Mouse (Mus musculus): ENCODE measurements at regions not wholly inside any gene's neighbourhood (a gene's known extent, or its start where the extent isn't known, plus 50 kb on each side); places are given as distances from the start of the nearest gene placed in this dataset.
A peak's percentile ranks its signal among the peaks of the same experiment; 100 is the strongest.

GRCm38 (mm10) chr9:52254475-52254874 is 86.1 kb upstream of the Zc3h12c start:
- ATAC-seq (replicated peaks; ENCODE audit: low read depth, poor library complexity, severe bottlenecking): no peak

- ATAC-seq (replicated peaks; ENCODE audit: low read depth, poor library complexity, severe bottlenecking): no peak
Observed at GRCm38 (mm10) chr9:52251455-52251854, 83.1 kb upstream of the Zc3h12c start.

- ATAC-seq (replicated peaks; ENCODE audit: low read depth, poor library complexity, severe bottlenecking): no peak
Observed at GRCm38 (mm10) chr9:52246712-52247111, 78.3 kb upstream of the Zc3h12c start.

DNA sequence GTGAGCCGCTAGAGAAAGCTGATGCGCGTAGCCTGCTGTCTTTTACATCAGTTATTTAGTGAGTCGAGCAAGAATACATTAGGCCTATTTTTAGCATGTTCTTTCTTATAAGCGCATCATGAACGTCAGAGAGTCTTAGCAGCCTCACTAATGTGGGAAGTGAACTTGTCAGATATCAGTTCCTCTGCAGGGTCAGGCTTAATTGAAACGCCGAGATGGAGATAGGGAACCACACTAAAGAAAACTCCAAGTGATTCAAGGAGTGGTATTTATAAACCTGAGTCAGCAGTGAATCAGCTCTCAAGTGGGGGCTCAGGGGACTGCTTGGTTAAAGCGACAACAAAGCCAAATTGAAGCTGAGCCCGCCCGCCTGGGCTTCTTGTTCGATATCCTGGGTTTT is 75.7 kb upstream of the Zc3h12c start:
- peak; percentile 61 for ATAC-seq (replicated peaks; ENCODE audit: low read depth, poor library complexity, severe bottlenecking)

DNA sequence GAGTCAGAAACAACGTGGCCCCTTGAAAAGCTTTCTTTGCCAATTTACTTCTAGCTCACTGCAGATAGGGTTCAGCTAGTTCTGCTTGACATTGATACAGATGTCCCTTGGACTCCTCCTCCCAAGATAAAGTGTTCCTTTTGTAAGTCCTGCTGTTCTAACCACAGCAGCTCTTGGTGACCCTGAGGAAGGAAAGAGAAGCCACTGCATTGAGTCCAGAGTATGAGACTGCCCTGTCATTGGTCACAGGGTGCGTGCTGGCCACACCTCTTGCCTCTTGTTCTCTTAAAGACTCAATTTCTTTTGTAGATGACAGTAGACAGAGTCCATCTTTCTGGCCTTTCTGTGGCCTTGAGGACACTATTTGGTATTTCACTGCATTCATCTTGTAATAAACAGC is 74.7 kb upstream of the Zc3h12c start:
- peak; percentile 84 for ATAC-seq (replicated peaks; ENCODE audit: low read depth, poor library complexity, severe bottlenecking)

- no peak for ATAC-seq (replicated peaks; ENCODE audit: low read depth, poor library complexity, severe bottlenecking)
Observed at GRCm38 (mm10) chr9:52241577-52241976, 73.2 kb upstream of the Zc3h12c start.

- no peak for ATAC-seq (replicated peaks; ENCODE audit: low read depth, poor library complexity, severe bottlenecking)
Observed at GRCm38 (mm10) chr9:52240585-52241320, 72.4 kb upstream of the Zc3h12c start.

- ATAC-seq (replicated peaks; ENCODE audit: low read depth, poor library complexity, severe bottlenecking): peak; percentile 54; the same call in 1 of the 2 replicates
Observed at GRCm38 (mm10) chr9:52234775-52235174, 66.4 kb upstream of the Zc3h12c start.

DNA sequence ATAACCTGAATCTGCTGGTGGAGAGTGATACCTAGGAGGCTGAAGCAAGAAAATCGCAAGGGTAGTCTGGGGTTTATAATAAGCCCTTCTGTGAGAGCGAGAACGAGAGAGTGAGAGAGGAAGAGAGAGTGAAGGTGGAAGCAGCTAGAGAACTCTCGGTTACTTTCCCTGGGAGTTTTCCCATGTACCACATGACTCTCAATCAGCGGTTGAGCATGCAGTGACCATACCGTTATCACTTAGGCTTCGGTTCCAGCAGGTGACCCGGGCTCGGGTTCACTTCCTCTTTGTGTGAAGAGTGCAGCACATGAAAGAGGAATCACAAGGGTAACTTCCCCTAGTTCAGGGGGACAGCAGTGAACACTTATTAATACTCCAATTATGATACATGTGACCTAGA is 61.2 kb upstream of the Zc3h12c start:
- ATAC-seq (replicated peaks; ENCODE audit: low read depth, poor library complexity, severe bottlenecking): peak; percentile 97

DNA sequence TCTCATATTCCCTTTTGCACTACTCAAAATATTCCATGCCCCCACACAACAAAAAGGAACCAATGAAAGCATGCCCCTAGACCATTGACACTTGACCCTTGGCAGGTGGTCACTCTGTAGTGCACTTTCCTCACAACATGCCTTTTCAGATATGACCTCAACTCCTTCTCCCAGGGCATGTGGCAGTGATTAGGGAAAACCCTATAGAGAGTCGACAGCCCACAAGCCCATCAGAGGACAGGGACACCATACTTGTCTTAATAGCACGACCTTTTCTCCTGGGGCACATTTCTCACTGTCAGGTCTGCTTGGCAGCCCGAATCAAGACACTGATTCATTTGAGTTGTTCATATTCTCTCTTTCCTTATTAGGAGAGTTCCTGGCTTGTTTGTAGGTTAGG is 57.3 kb upstream of the Zc3h12c start:
- ATAC-seq (replicated peaks; ENCODE audit: low read depth, poor library complexity, severe bottlenecking): no peak

DNA sequence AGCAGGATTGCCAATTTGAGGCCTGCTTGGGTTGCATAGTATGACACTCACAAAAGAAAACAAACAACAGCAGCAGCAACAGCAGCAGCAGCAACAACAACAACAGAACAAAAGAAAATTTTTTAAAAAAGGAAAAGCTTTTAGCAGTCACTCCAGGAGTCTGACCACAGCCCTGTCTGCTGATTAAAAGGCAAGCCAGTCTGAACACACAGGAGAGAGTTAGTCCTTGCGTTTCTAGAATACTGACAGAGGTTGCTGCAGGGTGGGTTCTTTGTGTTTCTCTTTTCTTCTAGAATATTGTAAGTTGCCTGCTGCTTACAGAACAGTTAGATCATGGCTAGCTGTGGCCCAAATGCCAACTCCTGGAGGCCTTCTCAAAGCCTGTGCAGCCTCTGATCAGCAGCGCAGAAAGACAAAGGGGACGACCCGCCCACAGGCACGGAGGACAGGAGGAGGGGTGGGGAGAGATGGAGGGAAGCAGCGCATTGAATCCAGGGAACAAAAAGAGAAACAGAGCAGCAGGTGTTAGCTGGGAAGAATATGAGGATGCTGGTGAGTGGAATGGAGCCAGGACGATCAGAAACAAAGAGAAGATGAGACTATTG is 55.2 kb upstream of the Zc3h12c start:
- ATAC-seq (replicated peaks; ENCODE audit: low read depth, poor library complexity, severe bottlenecking): no peak
